Mouse (Mus musculus): Measurements from ENCODE around the gene 1700019N19Rik.

1700019N19Rik gene

GRCm38 (mm10) chr19:58794284-58794683 is at the start of gene 1700019N19Rik:
TSS of gene 1700019N19Rik (minus strand) at chr19:58794461.
- DNase-seq (ENCODE audit: low read depth in 2 of 2, low spot score in 2 of 2) = no peak

- DNase-seq (ENCODE audit: low read depth in 2 of 2, low spot score in 2 of 2) = no peak
Measured at GRCm38 (mm10) chr19:58843606-58844005, 49.3 kb upstream of the 1700019N19Rik start.

- no peak for DNase-seq (ENCODE audit: low read depth in 2 of 2, low spot score in 2 of 2)
Measured at GRCm38 (mm10) chr19:58840721-58841271, 46.5 kb upstream of the 1700019N19Rik start.

- no peak for DNase-seq (ENCODE audit: low read depth in 2 of 2, low spot score in 2 of 2)
Measured at GRCm38 (mm10) chr19:58839806-58840205, 45.5 kb upstream of the 1700019N19Rik start.

- DNase-seq (ENCODE audit: low read depth in 2 of 2, low spot score in 2 of 2) = no peak
Measured at GRCm38 (mm10) chr19:58839345-58839744, 45.1 kb upstream of the 1700019N19Rik start.

GRCm38 (mm10) chr19:58838706-58839105 is 44.4 kb upstream of the 1700019N19Rik start:
- DNase-seq (ENCODE audit: low read depth in 2 of 2, low spot score in 2 of 2) = no peak

GRCm38 (mm10) chr19:58833639-58834180 is 39.4 kb upstream of the 1700019N19Rik start:
- DNase-seq (ENCODE audit: low read depth in 2 of 2, low spot score in 2 of 2) = no peak

- no peak for DNase-seq (ENCODE audit: low read depth in 2 of 2, low spot score in 2 of 2)
Measured at GRCm38 (mm10) chr19:58832988-58833387, 38.7 kb upstream of the 1700019N19Rik start.

GRCm38 (mm10) chr19:58831280-58831922 is 37.1 kb upstream of the 1700019N19Rik start:
- DNase-seq (ENCODE audit: low read depth in 2 of 2, low spot score in 2 of 2) = no peak

- DNase-seq (ENCODE audit: low read depth in 2 of 2, low spot score in 2 of 2) = no peak
Measured at GRCm38 (mm10) chr19:58830182-58830581, 35.9 kb upstream of the 1700019N19Rik start.

GRCm38 (mm10) chr19:58829575-58829974 is 35.3 kb upstream of the 1700019N19Rik start:
- no peak for DNase-seq (ENCODE audit: low read depth in 2 of 2, low spot score in 2 of 2)

GRCm38 (mm10) chr19:58827656-58828055 is 33.4 kb upstream of the 1700019N19Rik start:
- no peak for DNase-seq (ENCODE audit: low read depth in 2 of 2, low spot score in 2 of 2)

GRCm38 (mm10) chr19:58824316-58824715 is 30.1 kb upstream of the 1700019N19Rik start:
- no peak for DNase-seq (ENCODE audit: low read depth in 2 of 2, low spot score in 2 of 2)

GRCm38 (mm10) chr19:58823301-58823700 is 29.0 kb upstream of the 1700019N19Rik start:
- no peak for DNase-seq (ENCODE audit: low read depth in 2 of 2, low spot score in 2 of 2)

GRCm38 (mm10) chr19:58822454-58823200 is 28.4 kb upstream of the 1700019N19Rik start:
- no peak for DNase-seq (ENCODE audit: low read depth in 2 of 2, low spot score in 2 of 2)

- no peak for DNase-seq (ENCODE audit: low read depth in 2 of 2, low spot score in 2 of 2)
Measured at GRCm38 (mm10) chr19:58818571-58819415, 24.5 kb upstream of the 1700019N19Rik start.

- no peak for DNase-seq (ENCODE audit: low read depth in 2 of 2, low spot score in 2 of 2)
Measured at GRCm38 (mm10) chr19:58817398-58817797, 23.1 kb upstream of the 1700019N19Rik start.

- no peak for DNase-seq (ENCODE audit: low read depth in 2 of 2, low spot score in 2 of 2)
Measured at GRCm38 (mm10) chr19:58816453-58817041, 22.3 kb upstream of the 1700019N19Rik start.

- no peak for DNase-seq (ENCODE audit: low read depth in 2 of 2, low spot score in 2 of 2)
Measured at GRCm38 (mm10) chr19:58815179-58815922, 21.1 kb upstream of the 1700019N19Rik start.

- DNase-seq (ENCODE audit: low read depth in 2 of 2, low spot score in 2 of 2) = no peak
Measured at GRCm38 (mm10) chr19:58810536-58810935, 16.3 kb upstream of the 1700019N19Rik start.
